Mouse (Mus musculus): Measurements from ENCODE around the gene Elovl6.

Elovl6 gene

GRCm38 (mm10) chr3:129612311-129613097, 80.3 kb downstream of the Elovl6 start:
- DNase-seq = no peak

- DNase-seq = no peak
Measured at GRCm38 (mm10) chr3:129613756-129614155, 81.6 kb downstream of the Elovl6 start.

GRCm38 (mm10) chr3:129614216-129614615, 82.1 kb downstream of the Elovl6 start:
- peak; percentile 45 for DNase-seq

- DNase-seq = no peak
Measured at GRCm38 (mm10) chr3:129617450-129617849, 85.3 kb downstream of the Elovl6 start.

GRCm38 (mm10) chr3:129619194-129619775, 87.1 kb downstream of the Elovl6 start:
- no peak for DNase-seq

DNA sequence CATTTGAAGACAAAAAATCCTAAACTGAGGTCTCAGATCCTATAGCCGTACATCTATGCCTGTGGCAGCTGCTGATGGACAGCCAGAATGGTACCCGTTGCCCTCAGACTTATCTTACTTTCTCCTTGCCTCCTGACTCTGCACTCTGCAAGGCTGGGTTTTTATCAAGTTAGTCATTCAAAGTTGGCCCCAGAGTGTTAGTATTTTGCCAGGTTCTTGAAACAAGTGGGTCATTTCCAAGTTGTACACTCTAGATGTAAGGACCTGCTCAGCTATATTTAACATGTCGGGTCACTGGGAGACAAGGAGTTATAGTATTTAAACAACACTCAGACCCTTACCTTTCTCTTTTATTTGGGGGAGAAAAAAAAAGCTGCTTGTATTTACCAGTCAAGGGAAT, 88.6 kb downstream of the Elovl6 start:
- DNase-seq = no peak

GRCm38 (mm10) chr3:129621255-129621654, 89.1 kb downstream of the Elovl6 start:
- no peak for DNase-seq

DNA sequence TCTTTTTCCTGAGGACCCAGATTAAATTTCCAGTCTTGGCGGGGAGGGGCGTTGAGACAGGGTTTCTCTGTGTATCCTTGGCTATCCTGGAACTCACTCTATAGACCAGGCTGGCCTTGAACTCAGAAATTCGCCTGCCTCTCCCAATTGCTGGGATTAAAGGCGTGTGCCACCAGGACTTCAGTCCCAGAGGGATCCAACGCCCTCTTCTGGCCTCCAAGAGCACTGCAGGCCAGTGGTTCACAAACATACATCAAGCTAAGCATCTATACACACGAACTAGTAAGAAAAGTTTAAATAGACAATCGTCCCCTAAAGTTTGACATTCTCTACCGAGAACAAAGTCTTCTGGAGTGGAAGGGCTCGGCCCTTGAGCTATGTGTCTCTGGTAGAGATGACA, 90.0 kb downstream of the Elovl6 start:
- no peak for DNase-seq

GRCm38 (mm10) chr3:129622705-129623104, 90.5 kb downstream of the Elovl6 start:
- DNase-seq = no peak

- no peak for DNase-seq
Measured at GRCm38 (mm10) chr3:129624193-129624805, 92.1 kb downstream of the Elovl6 start.

DNA sequence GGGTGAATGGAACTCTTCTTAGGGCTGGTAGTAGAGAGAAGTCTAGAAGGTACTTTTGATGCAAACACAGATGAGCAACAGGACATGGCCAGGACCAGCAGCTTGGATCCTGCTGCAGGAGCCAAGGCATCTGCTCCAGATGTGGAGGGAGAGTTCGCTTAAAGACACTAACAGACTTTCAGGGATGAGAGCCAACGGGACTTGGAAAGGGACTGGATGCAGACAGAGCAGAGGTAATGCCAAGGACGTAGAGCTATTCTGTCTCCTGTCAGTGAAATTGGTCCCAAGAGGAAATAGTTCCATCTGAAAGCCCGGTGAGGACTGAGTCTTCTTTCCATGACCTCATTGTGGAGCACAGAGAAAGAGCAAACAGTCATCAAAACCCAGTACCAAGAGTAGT, 95.1 kb downstream of the Elovl6 start:
- no peak for DNase-seq

- no peak for DNase-seq
Measured at GRCm38 (mm10) chr3:129631018-129631417, 98.9 kb downstream of the Elovl6 start.

GRCm38 (mm10) chr3:129631857-129632256, 99.7 kb downstream of the Elovl6 start:
- DNase-seq = no peak

- no peak for DNase-seq
Measured at GRCm38 (mm10) chr3:129633518-129633917, 101.4 kb downstream of the Elovl6 start.

DNA sequence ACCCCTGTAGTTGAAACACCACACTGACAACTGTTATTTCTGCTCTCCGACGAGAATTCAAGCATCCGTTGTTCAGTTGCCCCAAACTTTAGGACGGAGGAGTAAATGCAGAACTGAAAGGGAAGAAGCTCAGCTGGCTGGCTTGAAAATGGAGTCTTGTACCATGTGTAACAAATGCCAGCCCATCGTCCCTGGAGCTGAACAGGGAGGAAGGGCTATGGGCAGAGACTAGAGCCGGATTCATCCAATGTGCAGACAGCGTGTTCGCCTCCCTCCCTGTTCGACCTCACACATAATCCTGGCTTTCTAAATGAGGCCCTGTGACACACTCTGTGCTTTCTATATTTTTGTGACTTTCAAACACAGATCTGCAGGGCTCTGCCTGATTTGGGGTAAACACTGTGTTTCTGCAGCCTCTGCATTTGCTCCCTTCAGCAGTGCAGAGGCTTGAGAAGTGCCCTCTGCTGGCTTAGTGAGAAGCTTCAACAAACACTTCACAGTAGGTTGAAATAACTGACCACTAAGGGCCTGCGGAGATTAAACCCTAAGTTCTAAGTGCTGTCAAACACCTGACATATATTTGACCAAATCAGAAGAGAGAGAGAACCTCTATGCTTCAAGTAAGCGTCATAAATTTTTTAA, 102.2 kb downstream of the Elovl6 start:
- peak; percentile 47 for DNase-seq

DNA sequence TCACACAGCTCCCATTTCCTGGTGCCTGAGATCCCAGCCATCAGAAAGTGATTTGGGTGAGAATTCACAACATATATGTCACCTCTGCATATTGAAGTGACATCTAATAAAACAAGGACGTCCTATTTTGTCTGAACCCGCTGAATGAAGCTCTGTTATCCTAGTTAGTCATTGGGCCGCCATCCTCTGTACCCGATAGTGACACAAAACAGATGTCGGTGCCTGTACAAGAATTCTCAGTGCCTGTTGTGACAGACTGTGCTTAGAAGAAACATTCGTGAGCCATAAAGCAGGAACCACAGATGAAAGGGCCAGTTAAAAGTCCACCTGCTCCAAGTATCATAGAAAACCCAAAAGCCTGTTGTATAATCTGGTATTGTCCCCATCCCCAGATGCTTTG, 105.3 kb downstream of the Elovl6 start:
- DNase-seq = no peak

DNA sequence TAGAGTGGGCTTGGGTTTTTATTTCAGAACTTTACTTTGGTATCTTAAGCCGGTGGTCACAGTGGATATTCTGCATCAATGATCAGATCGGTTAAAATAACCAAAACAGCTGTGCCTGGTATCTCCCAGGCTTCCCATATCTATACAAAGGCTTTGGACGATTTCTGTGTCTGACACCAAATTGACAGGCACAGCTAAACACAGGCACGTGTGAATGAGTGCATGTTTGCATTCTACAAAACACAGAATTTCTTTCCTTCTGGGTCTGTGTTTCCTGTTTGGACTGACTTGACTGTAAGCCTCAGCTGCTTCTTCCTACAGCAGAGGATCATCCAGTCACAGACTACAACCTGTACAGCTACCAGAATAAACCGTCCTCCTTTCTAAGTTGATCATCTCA, 107.5 kb downstream of the Elovl6 start:
- DNase-seq = no peak

- no peak for DNase-seq
Measured at GRCm38 (mm10) chr3:129640211-129641000, 108.3 kb downstream of the Elovl6 start.

DNA sequence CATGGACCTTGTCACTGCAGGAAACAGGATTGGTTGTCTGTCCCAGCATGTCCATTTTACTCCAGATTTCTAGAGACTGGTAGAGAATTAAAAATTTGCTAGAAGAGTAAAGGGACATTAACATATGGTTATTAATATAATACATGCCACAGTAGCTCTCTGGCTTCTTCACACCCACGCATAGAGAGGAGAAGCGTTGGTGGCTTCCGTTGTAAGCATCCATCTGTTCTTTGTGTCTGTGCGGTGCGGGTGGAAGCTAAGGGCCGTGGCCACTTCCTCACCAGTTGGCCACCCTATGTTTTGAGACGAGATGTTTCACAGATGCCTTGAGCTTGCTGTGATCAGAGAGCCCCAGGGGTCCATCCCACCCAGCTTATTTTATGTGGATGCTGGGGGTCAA, 109.5 kb downstream of the Elovl6 start:
- DNase-seq = no peak

GRCm38 (mm10) chr3:129645409-129645808, 113.3 kb downstream of the Elovl6 start:
- DNase-seq = no peak

GRCm38 (mm10) chr3:129646781-129647180, 114.6 kb downstream of the Elovl6 start:
- DNase-seq = no peak

- no peak for DNase-seq
Measured at GRCm38 (mm10) chr3:129647312-129647711, 115.2 kb downstream of the Elovl6 start.

GRCm38 (mm10) chr3:129648598-129648997, 116.4 kb downstream of the Elovl6 start:
- no peak for DNase-seq

Measured in cerebellum, adult 9-10 months (tissue).